Mouse (Mus musculus) CH12.LX (cell line): ENCODE data around the gene Cmah. TPM values are rescaled to one million over a fixed set of nuclear protein-coding genes. Genes with fewer than 3 reads are reported as not detected.

ENCODE experiments used
- DNase-seq: peaks from one replicate; pipeline ENCODE4 v3.0.0-alpha.2; 2013; ENCODE audit errors: extremely low read depth
- H3K27ac ChIP-seq: 2 replicates; pipeline ENCODE4 v1.5.1; 2012; ENCODE audit warnings: low read depth, mild to moderate bottlenecking, control low read depth, moderate library complexity; ENCODE audit not compliant: insufficient read depth
- H3K27me3 ChIP-seq: replicated peaks from 2 replicates; pipeline ENCODE3; 2012; ENCODE audit warnings: inconsistent platforms
- H3K36me3 ChIP-seq, 2 experiments: replicated peaks in 1 of 2; 2 replicates each; pipeline versions ENCODE3 to v1.6.1; 2012; ENCODE audit warnings: inconsistent platforms in 1 of 2, low read length in 1 of 2, mild to moderate bottlenecking in 1 of 2, mixed read lengths in 1 of 2, moderate library complexity in 1 of 2; ENCODE audit not compliant: control insufficient read depth in 1 of 2, insufficient read depth in 1 of 2
- H3K4me1 ChIP-seq, 2 experiments: 2 replicates each; pipeline ENCODE4 v1.6.1; 2012; ENCODE audit warnings: inconsistent platforms in 1 of 2, moderate library complexity in 1 of 2; ENCODE audit not compliant: insufficient read depth in 2 of 2, control insufficient read depth in 1 of 2
- H3K4me2 ChIP-seq: 2 replicates; pipeline ENCODE4 v1.6.1; 2012; ENCODE audit warnings: low read depth, mild to moderate bottlenecking, control low read depth; ENCODE audit not compliant: poor library complexity, insufficient read depth, severe bottlenecking
- H3K4me3 ChIP-seq, 3 experiments: fragments of 150-350 bp in 1 of 3; sonication (generic) in 1 of 3; replicated peaks in 1 of 3; 2 replicates each; pipeline versions ENCODE3 to v1.5.1; 2011 to 2012; ENCODE audit warnings: low read depth in 2 of 3, low read length in 2 of 3, mild to moderate bottlenecking in 2 of 3, moderate library complexity in 2 of 3, control low read depth in 1 of 3, improper control_type of control experiment in 1 of 3, inconsistent platforms in 1 of 3, mixed read lengths in 1 of 3; ENCODE audit not compliant: poor library complexity in 1 of 3
- H3K79me2 ChIP-seq: replicated peaks from 2 replicates; pipeline ENCODE4 v1.6.1; 2012; ENCODE audit warnings: mild to moderate bottlenecking, moderate library complexity; ENCODE audit not compliant: control insufficient read depth, poor library complexity, insufficient read depth, severe bottlenecking; ENCODE audit errors: extremely low read depth
- H3K9ac ChIP-seq: 2 replicates; pipeline ENCODE4 v1.6.1; 2012; ENCODE audit warnings: low read depth, mild to moderate bottlenecking, control low read depth, moderate library complexity; ENCODE audit not compliant: insufficient read depth
- H3K9me3 ChIP-seq: replicated peaks from 2 replicates; pipeline ENCODE3; 2012; ENCODE audit warnings: low read length, inconsistent platforms, mixed read lengths
- BHLHE40 ChIP-seq: IDR thresholded peaks from 2 replicates; pipeline ENCODE4 v1.6.1; 2011; ENCODE audit warnings: mild to moderate bottlenecking, low read depth, low read length, improper control_type of control experiment
- CHD1 ChIP-seq: IDR thresholded peaks from 2 replicates; pipeline ENCODE4 v1.6.1; 2012; ENCODE audit warnings: low read depth, low read length, improper control_type of control experiment, inconsistent platforms
- CHD2 ChIP-seq: IDR thresholded peaks from 2 replicates; pipeline ENCODE4 v1.6.1; 2011; ENCODE audit warnings: low read length, improper control_type of control experiment
- ELF1 ChIP-seq: IDR thresholded peaks from 2 replicates; pipeline ENCODE4 v1.6.1; 2014; ENCODE audit warnings: low read depth, mild to moderate bottlenecking, inconsistent platforms, low read length, improper control_type of control experiment
- EP300 ChIP-seq: IDR thresholded peaks from 2 replicates; pipeline ENCODE4 v1.6.1; 2011; ENCODE audit warnings: low read length, improper control_type of control experiment
- ETS1 ChIP-seq: conservative IDR thresholded peaks from 2 replicates; pipeline ENCODE4 v1.6.1; 2012; ENCODE audit warnings: low read depth, mild to moderate bottlenecking, inconsistent platforms, low read length, improper control_type of control experiment, moderate library complexity
- GABPA ChIP-seq: IDR thresholded peaks from 2 replicates; pipeline ENCODE4 v1.6.1; 2012; ENCODE audit warnings: low read depth, low read length, improper control_type of control experiment, inconsistent platforms; ENCODE audit not compliant: insufficient replicate concordance
- IRF4 ChIP-seq: IDR thresholded peaks from 2 replicates; pipeline ENCODE4 v1.6.1; 2014; ENCODE audit warnings: low read depth, mild to moderate bottlenecking, inconsistent platforms, low read length, improper control_type of control experiment
- JUN ChIP-seq: IDR thresholded peaks from 2 replicates; pipeline ENCODE4 v1.6.1; 2011; ENCODE audit warnings: low read depth, mild to moderate bottlenecking, low read length, improper control_type of control experiment, moderate library complexity; ENCODE audit not compliant: insufficient read depth
- JUND ChIP-seq: conservative IDR thresholded peaks from 2 replicates; pipeline ENCODE4 v1.6.1; 2011; ENCODE audit warnings: low read depth, low read length, improper control_type of control experiment
- KAT2A ChIP-seq: IDR thresholded peaks from 2 replicates; pipeline ENCODE4 v1.6.1; 2012; ENCODE audit warnings: low read length, improper control_type of control experiment, inconsistent platforms; ENCODE audit not compliant: insufficient replicate concordance
- MAFK ChIP-seq: IDR thresholded peaks from 2 replicates; pipeline ENCODE4 v1.6.1; 2011; ENCODE audit warnings: low read length, improper control_type of control experiment; ENCODE audit not compliant: insufficient replicate concordance
- MAX ChIP-seq: IDR thresholded peaks from 2 replicates; pipeline ENCODE4 v1.6.1; 2011; ENCODE audit warnings: low read length, improper control_type of control experiment
- MAZ ChIP-seq: IDR thresholded peaks from 2 replicates; pipeline ENCODE4 v1.6.1; 2012; ENCODE audit warnings: low read depth, mild to moderate bottlenecking, inconsistent platforms, low read length, improper control_type of control experiment, moderate library complexity
- MEF2A ChIP-seq: IDR thresholded peaks from 2 replicates; pipeline ENCODE4 v1.6.1; 2014; ENCODE audit warnings: low read depth, mild to moderate bottlenecking, inconsistent platforms, low read length, improper control_type of control experiment, borderline replicate concordance
- MXI1 ChIP-seq: IDR thresholded peaks from 2 replicates; pipeline ENCODE4 v1.6.1; 2011; ENCODE audit warnings: mild to moderate bottlenecking, low read depth, low read length, improper control_type of control experiment
- MYC ChIP-seq: IDR thresholded peaks from 2 replicates; pipeline ENCODE4 v1.6.1; 2011; ENCODE audit warnings: low read depth, mild to moderate bottlenecking, improper control_type of control experiment, low read length
- PAX5 ChIP-seq: IDR thresholded peaks from 2 replicates; pipeline ENCODE4 v1.6.1; 2012; ENCODE audit warnings: low read length, inconsistent platforms, mixed read lengths
- POLR2AphosphoS2 ChIP-seq: IDR thresholded peaks from 2 replicates; pipeline ENCODE4 v1.6.1; 2011; ENCODE audit warnings: low read depth, low read length, improper control_type of control experiment
- RAD21 ChIP-seq: IDR thresholded peaks from 2 replicates; pipeline ENCODE4 v1.6.1; 2011; ENCODE audit warnings: low read depth, mild to moderate bottlenecking, low read length, improper control_type of control experiment, moderate library complexity
- SMC3 ChIP-seq: IDR thresholded peaks from 2 replicates; pipeline ENCODE4 v1.6.1; 2011; ENCODE audit warnings: low read depth, low read length, improper control_type of control experiment
- TCF12 ChIP-seq: IDR thresholded peaks from 2 replicates; pipeline ENCODE4 v1.6.1; 2014; ENCODE audit warnings: low read depth, mild to moderate bottlenecking, inconsistent platforms, low read length, improper control_type of control experiment
- UBTF ChIP-seq: IDR thresholded peaks from 2 replicates; pipeline ENCODE4 v1.6.1; 2012; ENCODE audit warnings: low read depth, mild to moderate bottlenecking, inconsistent platforms, low read length, improper control_type of control experiment, moderate library complexity
- ZMIZ1 ChIP-seq: IDR thresholded peaks from 2 replicates; pipeline ENCODE4 v1.6.1; 2012; ENCODE audit warnings: low read depth, mild to moderate bottlenecking, inconsistent platforms, low read length, improper control_type of control experiment
- ZNF384 ChIP-seq: IDR thresholded peaks from 2 replicates; pipeline ENCODE4 v1.6.1; 2012; ENCODE audit warnings: low read depth, low read length, improper control_type of control experiment, inconsistent platforms
- dilution Hi-C: fragments of 300-500 bp; cut with MboI; formaldehyde crosslinking; loops from 2 replicates; pipeline ENCODE4 v1.14.3; 2020; ENCODE audit warnings: low sequenced_read_pairs; ENCODE audit not compliant: extremely low pct_unique_long_range_greater_than_20kb, extremely low pct_ligation_motif_present
- in situ Hi-C: fragments of 300-500 bp; cut with MboI; formaldehyde crosslinking; loops from 3 replicates; pipeline ENCODE4 v1.14.3; 2019; ENCODE audit warnings: low sequenced_read_pairs, low pct_ligation_motif_present, low pct_unique_long_range_greater_than_20kb, mixed read lengths
- polyA plus RNA-seq: library from polyadenylated mRNA; unstranded; fragments of >175 nt; gene quantifications from 2 replicates; pipeline ENCODE4 v1.2.1, GENCODE M21; 2012; ENCODE audit warnings: low read depth; ENCODE audit not compliant: insufficient read length
- total RNA-seq, 2 experiments: library from RNA; depleted of rRNA; stranded (reverse); fragments of 300-350 nt in 1 of 2; fragments of >200 nt in 1 of 2; gene quantifications; 2 replicates each; pipeline ENCODE4 v1.2.3; 2012 to 2014

The Cmah gene
- total and polyA plus RNA-seq, 3 experiments = 5.0 to 17.4 (median 5.5) TPM

GRCm38 (mm10) chr13:24403054-24403453, 75.8 kb downstream of the Cmah start:
- H3K4me1 ChIP-seq = peaks cover 37 to 70% of the 10 kb centered on the region in 2 experiments
- H3K36me3 ChIP-seq = no peaks in the 10 kb centered on the region
- H3K79me2 ChIP-seq = no peaks in the 10 kb centered on the region
- H3K9ac ChIP-seq = no peak overlapping the region
- peak; percentile 58 for TF ChIP-seq ETS1
- TF ChIP-seq EP300 = peak; percentile 76
- TF ChIP-seq BHLHE40 = peak; percentile 42; the same call in 1 of the 2 replicates
- TF ChIP-seq UBTF = no peak
- no peak for TF ChIP-seq ZMIZ1
- 0 out of 2 replicates have a peak, but pooled peaks have one; percentile 10 for TF ChIP-seq ELF1
- TF ChIP-seq JUND = no peak
- TF ChIP-seq MAX = no peak
- 0 out of 2 replicates have a peak, but pooled peaks have one; percentile 19 for TF ChIP-seq KAT2A
- TF ChIP-seq TCF12 = peak; percentile 46; the same call in 1 of the 2 replicates
- no peak for TF ChIP-seq IRF4
- TF ChIP-seq MEF2A = peak; percentile 94
- H3K9me3 ChIP-seq = no peaks in the 10 kb centered on the region
- peak; percentile 77 for DNase-seq
- H3K4me2 ChIP-seq = 0 out of 2 replicates have a peak overlapping the region, but pooled peaks have one; percentile 33
- no peak overlapping the region for H3K27ac ChIP-seq
- no peaks in the 10 kb centered on the region for H3K27me3 ChIP-seq
- H3K4me3 ChIP-seq = no peak overlapping the region
- dilution Hi-C loops = no loop called here
- in situ Hi-C loops = no loop called here

DNA sequence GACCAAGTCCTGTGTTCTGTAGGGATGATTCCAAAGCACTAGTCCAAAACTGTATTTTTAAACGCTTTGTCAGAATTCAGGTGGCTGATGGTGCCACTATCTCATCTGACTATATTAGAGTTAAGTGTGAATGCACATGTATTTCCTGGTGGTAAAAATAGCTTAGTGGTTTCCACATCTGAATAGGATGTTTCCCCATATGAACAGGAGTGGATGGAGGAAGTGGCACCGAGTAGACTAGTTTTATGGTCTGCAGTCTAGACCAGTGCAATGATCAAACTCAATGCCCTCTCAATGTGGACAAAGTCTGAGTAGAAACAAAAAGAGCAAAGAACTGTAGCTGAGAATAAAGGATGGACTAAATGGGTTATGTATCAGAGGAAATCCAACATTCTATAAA, 79.6 kb downstream of the Cmah start:
- Histone ChIP-seq H3K4me3 (no peak overlapping the region), H3K4me1 (peaks cover 31 to 47% of the 10 kb centered on the region in 2 experiments), H3K36me3 (peaks cover 0 to 6% of the 10 kb centered on the region in 2 experiments), H3K27ac (no peak overlapping the region), H3K4me2 (no peak overlapping the region), H3K79me2 (no peaks in the 10 kb centered on the region), H3K27me3 (no peaks in the 10 kb centered on the region), H3K9ac (no peak overlapping the region), H3K9me3 (no peaks in the 10 kb centered on the region)
- dilution Hi-C loops (no loop called here), in situ Hi-C loops (no loop called here)
- TF ChIP-seq BHLHE40 (peak; percentile 34; the same call in 1 of the 2 replicates), ZNF384 (no peak), CHD2 (no peak), MAZ (no peak), IRF4 (0 out of 2 replicates have a peak, but pooled peaks have one; percentile 39), MEF2A (peak; percentile 81), MAFK (no peak), JUN (no peak), POLR2AphosphoS2 (no peak), ETS1 (peak; percentile 20; the same call in 1 of the 2 replicates), SMC3 (no peak), KAT2A (no peak), PAX5 (no peak), CHD1 (no peak), MYC (no peak), TCF12 (no peak), GABPA (no peak), RAD21 (no peak), EP300 (peak; percentile 34; the same call in 1 of the 2 replicates), MXI1 (no peak), ELF1 (peak; percentile 11; the same call in 1 of the 2 replicates)
- DNase-seq = peak; percentile 42
